Mouse (Mus musculus) lung, embryonic 15.5 days (tissue): ENCODE measurements around the gene Siglecg. TPM values are rescaled to one million over a fixed set of nuclear protein-coding genes. Genes with fewer than 3 reads are reported as not detected.

Experiments used
- ATAC-seq: fragments of 200-750 bp; cut with Nextera tagmentation; 2 replicates; pipeline ENCODE4 v1.8.0; 2017; ENCODE audit warnings: moderate number of reproducible peaks, borderline replicate concordance; ENCODE audit not compliant: low FRiP score, low TSS enrichment; ENCODE audit errors: extremely low read depth
- H3K27ac ChIP-seq: fragments of 300-500 bp; sonication (generic); 2 replicates; pipeline ENCODE4 v1.5.1; 2015; ENCODE audit warnings: moderate library complexity, mild to moderate bottlenecking, inconsistent platforms
- H3K27me3 ChIP-seq: fragments of 300-500 bp; sonication (generic); 2 replicates; pipeline ENCODE4 v1.6.1; 2015; ENCODE audit warnings: inconsistent platforms
- H3K36me3 ChIP-seq: fragments of 300-500 bp; sonication (generic); 2 replicates; pipeline ENCODE4 v1.6.1; 2015; ENCODE audit warnings: inconsistent platforms
- H3K4me1 ChIP-seq: fragments of 300-500 bp; sonication (generic); 2 replicates; pipeline ENCODE4 v1.6.1; 2015; ENCODE audit warnings: inconsistent platforms
- H3K4me2 ChIP-seq: fragments of 300-500 bp; sonication (generic); 2 replicates; pipeline ENCODE4 v1.6.1; 2015; ENCODE audit warnings: inconsistent platforms, mild to moderate bottlenecking, moderate library complexity
- H3K4me3 ChIP-seq: fragments of 300-500 bp; sonication (generic); 2 replicates; pipeline ENCODE4 v1.5.1; 2015; ENCODE audit warnings: mild to moderate bottlenecking, inconsistent platforms
- H3K9ac ChIP-seq: fragments of 300-500 bp; sonication (generic); 2 replicates; pipeline ENCODE4 v1.6.1; 2015; ENCODE audit warnings: inconsistent platforms
- H3K9me3 ChIP-seq: fragments of 300-500 bp; sonication (generic); 2 replicates; pipeline ENCODE4 v1.6.1; 2016; ENCODE audit warnings: inconsistent platforms
- WGBS: fragments of 180-500 bp; shearing (Covaris S2); methylation state at CpG from one replicate; pipeline ENCODE4 v1.1.7; 2015; 5-methylcytosine and 5-hydroxymethylcytosine counted together
- polyA plus RNA-seq: library from polyadenylated mRNA; unstranded; fragments of >200 nt; fragmentation: Nextera tagmentation; extraction: Ambion mirVana; gene quantifications from 2 replicates; pipeline ENCODE4 v1.2.1, GENCODE M21; 2015

The Siglecg gene
- polyA plus RNA-seq, 1 experiment from 2014 or later: 0.45 TPM

GRCm38 (mm10) chr7:43443126-43443916, 35.3 kb downstream of the Siglecg start:
- H3K4me3 ChIP-seq: peak overlapping the region; percentile 54
- whole genome bisulfite sequencing: 2% methylated on average over 36 of the region's 36 CpGs
- ATAC-seq: peak; percentile 93
- H3K4me1 ChIP-seq: peaks cover 19% of the 10 kb centered on the region
- peak overlapping the region; percentile 50 for H3K9ac ChIP-seq
- peak overlapping the region; percentile 84 for H3K4me2 ChIP-seq
- H3K27ac ChIP-seq: peak overlapping the region; percentile 98
- H3K27me3 ChIP-seq: no peaks in the 10 kb centered on the region
- H3K36me3 ChIP-seq: no peaks in the 10 kb centered on the region
- H3K9me3 ChIP-seq: no peaks in the 10 kb centered on the region

- no peaks in the 10 kb centered on the region for H3K9me3 ChIP-seq
- peaks cover 19% of the 10 kb centered on the region for H3K4me1 ChIP-seq
- H3K4me3 ChIP-seq: peak within 1 kb of the TSS; percentile 54
- peak within 1 kb of the TSS; percentile 84 for H3K4me2 ChIP-seq
- H3K27me3 ChIP-seq: no peaks in the 10 kb centered on the region
- WGBS: 0% methylated on average over 27 of the region's 27 CpGs
- peak; percentile 97 for ATAC-seq
- peak within 1 kb of the TSS; percentile 98 for H3K27ac ChIP-seq
- H3K9ac ChIP-seq: peak within 1 kb of the TSS; percentile 54
- H3K36me3 ChIP-seq: no peaks in the 10 kb centered on the region
These were observed 35.9 kb downstream of the Siglecg start, which contains the start of the genes Etfb and Gm45233 for GRCm38 (mm10) chr7:43443917-43444293. Etfb (plus strand) TSS chr7:43444083. Gm45233 (plus strand) TSS chr7:43444128.

- no peak overlapping the region for H3K4me3 ChIP-seq
- WGBS: 76% methylated on average over 4 of the region's 4 CpGs
- H3K9me3 ChIP-seq: no peaks in the 10 kb centered on the region
- ATAC-seq: no peak
- H3K36me3 ChIP-seq: peaks cover 6% of the 10 kb centered on the region
- H3K4me2 ChIP-seq: no peak overlapping the region
- H3K9ac ChIP-seq: no peak overlapping the region
- no peak overlapping the region for H3K27ac ChIP-seq
- H3K4me1 ChIP-seq: peaks cover 14% of the 10 kb centered on the region
- H3K27me3 ChIP-seq: no peaks in the 10 kb centered on the region
These were observed 39.8 kb downstream of the Siglecg start for GRCm38 (mm10) chr7:43447801-43448200.

- Histone ChIP-seq H3K36me3 (peaks cover 9% of the 10 kb centered on the region), H3K27ac (no peak overlapping the region), H3K9ac (no peak overlapping the region), H3K4me2 (no peak overlapping the region), H3K4me1 (peaks cover 11% of the 10 kb centered on the region), H3K4me3 (no peak overlapping the region), H3K27me3 (no peaks in the 10 kb centered on the region), H3K9me3 (no peaks in the 10 kb centered on the region)
- no peak for ATAC-seq
- WGBS: 69% methylated on average over 3 of the region's 3 CpGs
These were observed 40.2 kb downstream of the Siglecg start for GRCm38 (mm10) chr7:43448246-43448645.

GRCm38 (mm10) chr7:43449811-43450210, 41.8 kb downstream of the Siglecg start:
- Histone ChIP-seq H3K4me1 (peaks cover 5% of the 10 kb centered on the region), H3K36me3 (peaks cover 23% of the 10 kb centered on the region), H3K9me3 (no peaks in the 10 kb centered on the region), H3K4me2 (no peak overlapping the region), H3K4me3 (no peak overlapping the region), H3K27me3 (no peaks in the 10 kb centered on the region), H3K27ac (no peak overlapping the region), H3K9ac (no peak overlapping the region)
- ATAC-seq: no peak
- 95% methylated on average over 2 of the region's 2 CpGs for WGBS

- WGBS: 92% methylated on average over 11 of the region's 11 CpGs
- H3K27me3 ChIP-seq: no peaks in the 10 kb centered on the region
- no peaks in the 10 kb centered on the region for H3K9me3 ChIP-seq
- no peak overlapping the region for H3K27ac ChIP-seq
- H3K36me3 ChIP-seq: peaks cover 40% of the 10 kb centered on the region
- no peak overlapping the region for H3K9ac ChIP-seq
- H3K4me3 ChIP-seq: no peak overlapping the region
- no peak overlapping the region for H3K4me2 ChIP-seq
- H3K4me1 ChIP-seq: no peaks in the 10 kb centered on the region
- ATAC-seq: no peak
These were observed 43.7 kb downstream of the Siglecg start for GRCm38 (mm10) chr7:43451726-43452125.

- H3K9me3 ChIP-seq: no peaks in the 10 kb centered on the region
- 39% methylated on average over 4 of the region's 4 CpGs for WGBS
- no peak overlapping the region for H3K9ac ChIP-seq
- H3K36me3 ChIP-seq: peaks cover 49% of the 10 kb centered on the region
- no peak overlapping the region for H3K27ac ChIP-seq
- no peak overlapping the region for H3K4me2 ChIP-seq
- no peaks in the 10 kb centered on the region for H3K4me1 ChIP-seq
- no peaks in the 10 kb centered on the region for H3K27me3 ChIP-seq
- ATAC-seq: no peak
- H3K4me3 ChIP-seq: no peak overlapping the region
These were observed 44.6 kb downstream of the Siglecg start for GRCm38 (mm10) chr7:43452609-43453008.

- H3K4me2 ChIP-seq: no peak overlapping the region
- peaks cover 54% of the 10 kb centered on the region for H3K36me3 ChIP-seq
- H3K9me3 ChIP-seq: no peaks in the 10 kb centered on the region
- H3K4me3 ChIP-seq: no peak overlapping the region
- ATAC-seq: no peak
- no peak overlapping the region for H3K27ac ChIP-seq
- WGBS: 79% methylated on average over 14 of the region's 14 CpGs
- H3K27me3 ChIP-seq: no peaks in the 10 kb centered on the region
- H3K9ac ChIP-seq: no peak overlapping the region
- no peaks in the 10 kb centered on the region for H3K4me1 ChIP-seq
These were observed 45.8 kb downstream of the Siglecg start for GRCm38 (mm10) chr7:43453599-43454355.

- H3K9ac ChIP-seq: no peak overlapping the region
- no peaks in the 10 kb centered on the region for H3K4me1 ChIP-seq
- ATAC-seq: no peak
- H3K36me3 ChIP-seq: peaks cover 54% of the 10 kb centered on the region
- WGBS: 73% methylated on average over 6 of the region's 6 CpGs
- no peak overlapping the region for H3K4me3 ChIP-seq
- H3K4me2 ChIP-seq: no peak overlapping the region
- H3K27me3 ChIP-seq: no peaks in the 10 kb centered on the region
- no peaks in the 10 kb centered on the region for H3K9me3 ChIP-seq
- H3K27ac ChIP-seq: no peak overlapping the region
These were observed 46.4 kb downstream of the Siglecg start for GRCm38 (mm10) chr7:43454371-43454770.

- H3K9ac ChIP-seq: no peak within 1 kb of the TSS
- H3K36me3 ChIP-seq: 0 out of 2 replicates have a peak, but pooled peaks cover 3% of the 10 kb centered on the region
- H3K4me3 ChIP-seq: no peak within 1 kb of the TSS
- peaks cover 16% of the 10 kb centered on the region for H3K4me1 ChIP-seq
- ATAC-seq: no peak
- 57% methylated on average over 4 of the region's 4 CpGs for WGBS
- no peak within 1 kb of the TSS for H3K27ac ChIP-seq
- no peak within 1 kb of the TSS for H3K4me2 ChIP-seq
- peaks cover 9% of the 10 kb centered on the region for H3K27me3 ChIP-seq
- H3K9me3 ChIP-seq: no peaks in the 10 kb centered on the region
These were observed 54.8 kb downstream of the Siglecg start, which contains the start of gene Vsig10l for GRCm38 (mm10) chr7:43462851-43463250. Vsig10l (plus strand) TSS chr7:43463151.

- Histone ChIP-seq H3K27me3 (peaks cover 9% of the 10 kb centered on the region), H3K36me3 (no peaks in the 10 kb centered on the region), H3K4me1 (peaks cover 16% of the 10 kb centered on the region), H3K4me3 (no peak overlapping the region), H3K9me3 (no peaks in the 10 kb centered on the region), H3K4me2 (no peak overlapping the region), H3K9ac (no peak overlapping the region), H3K27ac (no peak overlapping the region)
- ATAC-seq: no peak
- WGBS: 68% methylated on average over 7 of the region's 7 CpGs
These were observed 56.0 kb downstream of the Siglecg start for GRCm38 (mm10) chr7:43463976-43464375.

- Histone ChIP-seq H3K27ac (no peak overlapping the region), H3K4me3 (peak overlapping the region; percentile 51), H3K9me3 (no peaks in the 10 kb centered on the region), H3K9ac (peak overlapping the region; percentile 47; the same call in 1 of the 2 replicates), H3K4me2 (peak overlapping the region; percentile 95), H3K4me1 (peaks cover 16% of the 10 kb centered on the region), H3K27me3 (peaks cover 9% of the 10 kb centered on the region), H3K36me3 (no peaks in the 10 kb centered on the region)
- ATAC-seq: no peak; the same call in 1 of the 2 replicates
- 6% methylated on average over 35 of the region's 35 CpGs for WGBS
These were observed 56.9 kb downstream of the Siglecg start for GRCm38 (mm10) chr7:43464864-43465343.
